Mouse (Mus musculus) kidney, postnatal 0 days (tissue): ENCODE data around the gene Col20a1. TPM values are rescaled to one million over a fixed set of nuclear protein-coding genes. Genes with fewer than 3 reads are reported as not detected.

ENCODE experiments used
- ATAC-seq: fragments of 200-750 bp; cut with Nextera tagmentation; replicated peaks from 2 replicates; pipeline ENCODE4 v1.8.0; 2017; ENCODE audit warnings: low read depth, moderate number of reproducible peaks, moderate TSS enrichment, moderate library complexity; ENCODE audit not compliant: low FRiP score
- DNase-seq: peaks from one replicate; pipeline ENCODE4 v3.0.0-alpha.2; 2016; ENCODE audit warnings: low spot score
- H3K27ac ChIP-seq: fragments of 300-500 bp; sonication (generic); 2 replicates; pipeline ENCODE4 v1.5.1; 2014; ENCODE audit warnings: mild to moderate bottlenecking
- H3K27me3 ChIP-seq: fragments of 300-500 bp; sonication (generic); 2 replicates; pipeline ENCODE4 v1.6.1; 2014; ENCODE audit warnings: low read length, mixed read lengths; ENCODE audit not compliant: insufficient read depth
- H3K36me3 ChIP-seq: fragments of 300-500 bp; sonication (generic); 2 replicates; pipeline ENCODE4 v1.6.1; 2014; ENCODE audit warnings: low read length, mixed read lengths; ENCODE audit not compliant: insufficient read depth
- H3K4me1 ChIP-seq: fragments of 300-500 bp; sonication (generic); replicated peaks from 2 replicates; pipeline ENCODE4 v1.6.1; 2014; ENCODE audit warnings: antibody characterized with exemption, low read length, mixed read lengths; ENCODE audit not compliant: insufficient read depth
- H3K4me2 ChIP-seq: fragments of 300-500 bp; sonication (generic); 2 replicates; pipeline ENCODE4 v1.6.1; 2014; ENCODE audit warnings: mild to moderate bottlenecking, low read length, moderate library complexity, mixed read lengths
- H3K4me3 ChIP-seq: fragments of 300-500 bp; sonication (generic); replicated peaks from 2 replicates; pipeline ENCODE4 v1.5.1; 2014; ENCODE audit warnings: low read depth, low read length
- H3K9ac ChIP-seq: fragments of 300-500 bp; sonication (generic); 2 replicates; pipeline ENCODE4 v1.6.1; 2014; ENCODE audit warnings: low read depth, low read length
- H3K9me3 ChIP-seq: fragments of 300-500 bp; sonication (generic); replicated peaks from 2 replicates; pipeline ENCODE4 v1.6.1; 2016; ENCODE audit warnings: low read length, inconsistent platforms, mixed read lengths
- CTCF ChIP-seq: IDR thresholded peaks from 2 replicates; pipeline ENCODE4 v1.5.1; 2016; ENCODE audit warnings: antibody characterized with exemption, low read depth, mild to moderate bottlenecking, moderate library complexity
- WGBS: fragments of 180-500 bp; shearing (Covaris S2); extraction: QIAGEN DNeasy Blood & Tissue Kit; methylation state at CpG from one replicate; pipeline ENCODE4 v1.1.7; 2014; 5-methylcytosine and 5-hydroxymethylcytosine counted together
- polyA plus RNA-seq: library from polyadenylated mRNA; unstranded; fragments of >200 nt; fragmentation: Nextera tagmentation; extraction: Ambion mirVana; gene quantifications from 2 replicates; pipeline ENCODE4 v1.2.1, GENCODE M21; 2015

Col20a1 gene
- polyA plus RNA-seq, 1 experiment from 2014 or later, result 0.34 TPM

GRCm38 (mm10) chr2:180954061-180955047, 32.0 kb upstream of the Col20a1 start, which contains the start of gene Nkain4:
Gene Nkain4, minus strand, starts transcription at chr2:180954699.
- TF ChIP-seq CTCF, result peak; percentile 22; the same call in 1 of the 2 replicates
- WGBS, result 1% methylated on average over 51 of the region's 52 CpGs
- Histone ChIP-seq H3K4me1 (peaks cover 8% of the 10 kb centered on the region; the same call in 1 of the 2 replicates), H3K4me2 (peak within 1 kb of the TSS; percentile 91), H3K27ac (peak within 1 kb of the TSS; percentile 19; the same call in 1 of the 2 replicates), H3K4me3 (peak within 1 kb of the TSS; percentile 52), H3K9me3 (no peaks in the 10 kb centered on the region), H3K27me3 (no peaks in the 10 kb centered on the region), H3K36me3 (no peaks in the 10 kb centered on the region), H3K9ac (peak within 1 kb of the TSS; percentile 54)
- ATAC-seq, result peak; percentile 81
- peak; percentile 92 for DNase-seq

DNA sequence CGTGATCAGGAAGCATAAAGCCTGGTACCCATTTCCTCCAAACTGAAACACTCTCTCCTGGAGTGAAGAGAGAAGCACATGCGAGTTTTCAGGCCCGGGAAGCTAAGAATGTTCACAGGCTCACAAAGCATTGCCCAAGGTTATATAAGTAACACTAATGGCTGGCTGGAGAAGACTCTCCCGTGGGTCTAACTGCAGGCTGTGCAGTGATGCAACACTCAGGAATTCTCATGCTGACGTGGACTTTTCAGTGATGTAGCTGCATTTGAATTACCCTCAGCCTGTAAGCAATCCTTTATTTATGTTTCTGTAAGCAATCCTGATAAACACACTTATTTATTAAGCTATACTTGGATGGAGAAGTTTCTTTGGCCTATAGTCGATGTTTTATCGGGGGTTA, 26.7 kb upstream of the Col20a1 start:
- no peak overlapping the region for H3K4me2 ChIP-seq
- no peak overlapping the region for H3K27ac ChIP-seq
- no peak overlapping the region for H3K9ac ChIP-seq
- ATAC-seq, result no peak
- WGBS, result 55% methylated on average over 7 of the region's 7 CpGs
- no peak for TF ChIP-seq CTCF
- no peak overlapping the region for H3K4me3 ChIP-seq
- H3K9me3 ChIP-seq, result no peaks in the 10 kb centered on the region
- 0 out of 2 replicates have a peak, but pooled peaks cover 3% of the 10 kb centered on the region for H3K4me1 ChIP-seq
- H3K27me3 ChIP-seq, result no peaks in the 10 kb centered on the region
- no peaks in the 10 kb centered on the region for H3K36me3 ChIP-seq
- DNase-seq, result no peak

DNA sequence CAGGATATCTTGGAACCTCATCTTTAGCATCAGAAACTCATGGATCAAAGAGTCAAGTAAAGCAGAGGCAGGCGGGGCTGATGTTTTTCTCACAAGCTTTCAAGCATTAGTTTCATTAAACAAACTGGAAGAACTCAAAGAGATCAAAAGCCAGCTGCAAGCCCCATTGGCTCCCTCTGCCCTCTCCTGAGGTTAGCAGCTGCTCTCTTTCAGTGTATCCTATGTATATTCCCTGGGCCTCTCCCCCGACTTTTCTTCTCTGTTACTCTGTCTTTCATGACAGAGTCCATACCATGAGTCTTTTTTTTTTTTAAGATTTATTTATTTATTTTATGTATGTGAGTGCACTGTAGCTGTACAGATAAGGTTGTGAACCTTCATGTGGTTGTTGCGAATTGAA, 26.1 kb upstream of the Col20a1 start:
- Histone ChIP-seq H3K4me1 (0 out of 2 replicates have a peak, but pooled peaks cover 3% of the 10 kb centered on the region), H3K4me2 (no peak overlapping the region), H3K4me3 (no peak overlapping the region), H3K9me3 (no peaks in the 10 kb centered on the region), H3K9ac (no peak overlapping the region), H3K27me3 (no peaks in the 10 kb centered on the region), H3K27ac (no peak overlapping the region), H3K36me3 (no peaks in the 10 kb centered on the region)
- 47% methylated on average over 3 of the region's 3 CpGs for WGBS
- no peak for TF ChIP-seq CTCF
- DNase-seq (peak; percentile 57), ATAC-seq (no peak)

DNA sequence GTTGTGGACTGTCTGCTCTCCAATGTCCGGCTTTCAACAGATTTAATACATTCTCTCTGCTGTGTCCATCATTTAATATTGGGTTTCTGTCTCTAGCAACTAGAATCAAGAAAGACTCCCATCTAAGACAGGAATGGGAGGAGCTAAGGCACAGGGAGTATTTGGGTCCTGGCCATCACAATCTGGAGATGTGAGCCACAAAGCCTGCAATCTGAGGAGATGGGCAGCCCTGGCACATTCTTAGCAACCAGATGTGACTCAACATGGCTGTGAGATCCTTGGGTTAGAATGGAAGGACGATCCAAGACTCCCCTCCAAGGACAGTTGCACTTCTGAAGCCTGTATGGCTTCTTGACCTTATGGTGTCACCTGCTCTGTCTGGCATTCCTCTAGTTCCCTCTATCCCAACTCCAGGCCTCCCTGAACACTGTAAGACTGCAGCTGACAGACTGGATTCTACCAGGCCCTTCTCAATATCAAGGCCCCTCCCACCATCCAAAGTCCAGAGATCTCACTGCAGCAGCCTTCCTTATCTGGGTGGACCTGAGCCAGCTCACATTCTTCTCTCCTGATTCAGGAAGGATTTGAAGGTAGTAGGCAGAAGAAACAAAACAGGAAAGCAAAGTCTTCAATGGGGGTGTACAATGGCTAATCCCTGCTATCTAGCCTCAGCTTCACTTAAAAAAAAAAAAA, 23.6 kb upstream of the Col20a1 start:
- Histone ChIP-seq H3K4me3 (no peak overlapping the region), H3K9me3 (no peaks in the 10 kb centered on the region), H3K27me3 (no peaks in the 10 kb centered on the region), H3K9ac (no peak overlapping the region), H3K4me1 (peaks cover 7% of the 10 kb centered on the region), H3K27ac (no peak overlapping the region), H3K4me2 (no peak overlapping the region), H3K36me3 (no peaks in the 10 kb centered on the region)
- no peak for TF ChIP-seq CTCF
- WGBS, result 77% methylated on average over 2 of the region's 2 CpGs
- ATAC-seq, result no peak
- no peak for DNase-seq

DNA sequence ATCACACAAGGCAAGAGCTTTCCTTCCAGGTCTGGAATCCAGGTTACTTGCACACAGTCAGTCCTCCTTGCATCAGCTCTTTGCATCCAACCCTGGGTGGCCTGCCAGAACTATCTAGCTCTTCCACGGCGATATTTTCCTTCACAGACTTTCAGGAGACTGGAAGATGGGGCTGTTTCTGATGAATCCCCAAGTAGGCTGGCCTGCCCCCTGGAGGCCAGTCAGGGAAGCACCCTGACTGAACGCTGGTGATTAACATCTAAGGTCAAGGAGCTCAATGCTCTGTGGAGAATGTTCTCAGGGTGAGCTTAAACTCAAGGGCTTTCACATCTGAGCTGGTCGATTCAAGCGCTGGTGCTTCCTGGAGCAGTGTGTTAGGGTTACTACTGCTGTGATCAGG, 22.4 kb upstream of the Col20a1 start:
- 3% methylated on average over 5 of the region's 5 CpGs for WGBS
- ATAC-seq (0 out of 2 replicates have a peak, but pooled peaks have one; percentile 26), DNase-seq (peak; percentile 81)
- H3K27ac ChIP-seq, result no peak overlapping the region
- H3K4me1 ChIP-seq, result peaks cover 16% of the 10 kb centered on the region
- no peaks in the 10 kb centered on the region for H3K9me3 ChIP-seq
- H3K4me3 ChIP-seq, result no peak overlapping the region
- no peak overlapping the region for H3K4me2 ChIP-seq
- H3K36me3 ChIP-seq, result no peaks in the 10 kb centered on the region
- no peaks in the 10 kb centered on the region for H3K27me3 ChIP-seq
- TF ChIP-seq CTCF, result peak; percentile 94
- H3K9ac ChIP-seq, result no peak overlapping the region

DNA sequence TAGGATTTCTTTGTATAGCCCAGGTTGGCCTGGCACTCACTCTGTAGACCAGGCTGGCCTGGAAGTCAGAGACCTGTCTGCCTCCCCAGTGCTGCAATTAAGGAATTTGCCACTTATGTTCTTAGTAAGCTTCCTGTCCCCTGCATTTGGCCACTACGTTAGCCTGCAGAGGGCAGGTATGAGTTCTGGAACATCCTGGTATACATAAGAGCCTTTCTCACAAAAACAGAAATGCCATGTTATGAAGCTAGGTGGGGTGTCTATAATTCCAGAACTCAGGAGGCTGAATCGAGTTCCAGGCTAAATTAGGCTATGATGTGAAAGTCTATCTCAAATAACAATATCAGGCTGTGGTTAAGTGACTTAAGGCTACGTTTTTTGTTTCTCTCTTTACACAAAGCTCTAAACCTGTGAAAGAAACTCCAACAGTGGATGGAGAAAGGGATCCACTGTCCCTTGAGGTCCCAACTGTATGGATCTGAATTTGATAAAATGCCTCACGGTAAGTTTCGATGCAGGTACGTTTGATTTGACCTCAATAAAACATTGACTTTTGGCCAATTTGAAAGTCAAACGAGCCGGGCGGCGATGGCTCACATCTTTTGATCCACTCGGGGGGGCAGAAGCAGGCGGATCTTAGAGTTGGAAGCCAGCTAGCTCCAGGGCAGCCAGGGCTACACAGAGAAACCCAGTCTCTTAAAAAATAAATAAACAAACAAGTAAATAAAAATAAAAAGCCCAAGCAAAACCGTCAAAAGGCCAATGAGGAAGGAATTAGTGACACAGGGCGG, 20.0 kb upstream of the Col20a1 start:
- ATAC-seq, result no peak
- peak; percentile 67 for TF ChIP-seq CTCF

More for the DNA sequence above, 20.0 kb upstream of the Col20a1 start:
- Histone ChIP-seq H3K27me3 (no peaks in the 10 kb centered on the region), H3K4me1 (peaks cover 16% of the 10 kb centered on the region), H3K9ac (peak overlapping the region; percentile 85), H3K4me2 (peak overlapping the region; percentile 67), H3K9me3 (no peaks in the 10 kb centered on the region), H3K27ac (peak overlapping the region; percentile 93), H3K4me3 (peak overlapping the region; percentile 76), H3K36me3 (peaks cover 9% of the 10 kb centered on the region; the same call in 1 of the 2 replicates)
- peak; percentile 72 for DNase-seq
- 6% methylated on average over 14 of the region's 14 CpGs for WGBS
